Mouse (Mus musculus) brown adipose tissue, adult 24 weeks (tissue): ENCODE data around the gene Gm2174. TPM values are rescaled to one million over a fixed set of nuclear protein-coding genes. Genes with fewer than 3 reads are reported as not detected.

Source experiments
- H3K27ac ChIP-seq: fragments of 200-500 bp; replicated peaks from 2 replicates; pipeline ENCODE4 v1.5.1; 2012; ENCODE audit warnings: low read depth, mild to moderate bottlenecking, low read length
- H3K4me1 ChIP-seq: fragments of 200-500 bp; 2 replicates; pipeline ENCODE4 v1.6.1; 2012; ENCODE audit warnings: low read length, mixed read lengths; ENCODE audit not compliant: control insufficient read depth, insufficient read depth, insufficient read length
- H3K4me3 ChIP-seq: fragments of 200-500 bp; 2 replicates; pipeline ENCODE4 v1.5.1; 2012; ENCODE audit warnings: low read depth, mild to moderate bottlenecking, low read length, moderate library complexity; ENCODE audit not compliant: insufficient read depth
- polyA plus RNA-seq: library from polyadenylated mRNA; stranded (reverse); fragments of >200 nt; gene quantifications from 2 replicates; pipeline ENCODE4 v1.2.4, GENCODE M21; 2012; ENCODE audit not compliant: missing spikeins, insufficient read depth, insufficient read length

Gm2174 gene
- polyA plus RNA-seq, 1 experiment = not detected

DNA sequence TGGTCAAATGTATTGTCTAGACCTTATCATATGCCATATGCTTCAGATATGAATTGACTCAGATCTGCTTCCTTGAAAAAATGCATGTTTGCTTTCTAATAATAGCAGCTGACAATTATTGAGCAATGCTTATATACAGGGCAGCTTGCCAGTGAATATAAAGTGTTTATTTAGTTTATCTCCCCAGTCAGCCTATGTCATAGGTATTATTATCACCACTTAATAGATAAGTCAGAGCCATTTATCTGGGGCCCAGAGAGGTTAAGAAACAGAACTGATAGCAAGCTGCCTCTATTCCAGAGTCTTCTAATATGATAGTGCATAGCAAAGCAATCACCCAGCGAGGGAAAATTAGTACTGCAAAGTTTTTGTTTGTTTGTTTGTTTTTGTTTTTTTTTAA lies 17.1 kb downstream of the Gm2174 start:
- Histone ChIP-seq H3K27ac (no peak overlapping the region), H3K4me3 (no peak overlapping the region), H3K4me1 (peaks cover 6% of the 10 kb centered on the region)

DNA sequence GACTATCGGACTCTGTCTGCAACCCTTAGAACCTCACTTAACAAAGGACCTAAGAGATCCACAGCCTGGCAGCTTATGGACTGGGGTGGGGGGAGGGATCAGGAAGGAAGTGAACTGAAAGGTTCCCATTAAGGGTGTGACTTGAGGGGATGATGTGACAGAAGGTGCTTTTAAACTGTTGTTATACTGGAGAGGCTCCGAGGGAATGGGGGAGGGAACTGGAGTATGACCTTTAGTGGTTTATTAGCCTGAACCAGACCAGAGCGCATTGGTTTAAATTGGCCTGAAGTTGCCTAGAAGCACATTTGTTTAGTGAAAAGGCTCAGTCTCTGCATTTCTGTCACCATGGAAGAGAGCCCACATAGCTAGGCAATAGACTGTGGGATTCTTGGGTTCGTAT lies 19.9 kb downstream of the Gm2174 start:
- no peak overlapping the region for H3K4me3 ChIP-seq
- peaks cover 4% of the 10 kb centered on the region for H3K4me1 ChIP-seq
- H3K27ac ChIP-seq = no peak overlapping the region

DNA sequence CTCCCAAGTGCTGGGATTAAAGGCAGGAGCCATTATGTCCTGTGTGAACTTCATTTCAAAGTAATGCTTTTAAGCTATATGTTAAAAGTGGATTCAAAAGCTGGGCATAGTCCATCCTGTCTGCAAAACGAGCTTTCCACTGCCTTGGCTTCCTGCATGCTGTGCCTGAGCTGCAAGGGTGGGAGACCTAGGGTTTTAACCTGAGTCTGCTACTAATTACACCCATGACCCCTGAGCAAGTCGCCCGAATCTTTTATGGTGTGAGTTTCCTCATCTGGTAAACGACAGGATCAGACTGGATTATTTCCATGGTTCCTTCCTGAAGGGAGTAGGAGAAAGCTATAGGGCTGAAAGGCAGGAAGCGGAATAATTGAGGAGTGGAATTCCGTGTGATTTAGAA lies 20.7 kb downstream of the Gm2174 start:
- Histone ChIP-seq H3K4me3 (no peak overlapping the region), H3K4me1 (no peaks in the 10 kb centered on the region; the same call in 1 of the 2 replicates), H3K27ac (no peak overlapping the region; the same call in 1 of the 2 replicates)

DNA sequence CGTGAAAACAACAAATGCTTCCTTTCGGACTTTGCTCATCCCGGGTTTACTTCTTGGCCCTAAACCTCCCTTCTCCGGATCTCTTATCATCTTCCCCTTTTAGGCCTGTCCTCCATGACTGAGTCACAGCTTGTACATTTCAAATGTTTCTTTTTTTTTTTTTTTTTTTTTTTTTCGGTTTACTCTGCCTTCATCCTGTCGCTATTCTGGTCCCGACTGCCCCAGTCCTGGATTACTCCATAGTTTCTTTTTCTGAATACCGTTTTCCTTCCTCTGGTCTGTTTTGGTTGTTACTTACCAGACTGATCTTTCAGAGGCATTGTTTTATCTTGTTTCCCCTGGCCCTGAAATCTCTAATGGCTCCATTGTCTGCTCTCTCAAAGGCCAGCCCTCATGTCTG lies 26.3 kb downstream of the Gm2174 start:
- Histone ChIP-seq H3K27ac (peak overlapping the region; percentile 46), H3K4me1 (0 out of 2 replicates have a peak, but pooled peaks cover 4% of the 10 kb centered on the region), H3K4me3 (no peak overlapping the region)

DNA sequence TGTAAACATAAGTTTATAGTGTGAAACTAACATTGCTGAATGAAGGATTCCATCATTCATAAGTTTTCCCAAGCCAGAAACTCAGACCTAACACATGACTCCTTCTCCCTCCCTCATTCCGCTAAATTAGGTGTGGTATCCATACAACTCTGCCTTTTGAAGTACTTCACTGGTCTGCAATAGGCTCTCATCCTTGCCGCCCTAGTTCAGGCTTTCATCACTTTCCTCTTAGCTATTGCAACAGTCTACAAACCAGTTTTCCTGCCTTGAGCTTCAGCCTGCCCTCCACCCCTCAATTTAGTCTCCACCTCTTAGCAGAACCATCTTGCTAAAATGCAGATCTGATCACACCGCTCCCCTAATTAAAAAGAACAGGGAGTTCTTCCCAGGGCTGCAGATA lies 29.8 kb downstream of the Gm2174 start:
- Histone ChIP-seq H3K4me3 (no peak overlapping the region), H3K27ac (no peak overlapping the region), H3K4me1 (0 out of 2 replicates have a peak, but pooled peaks cover 4% of the 10 kb centered on the region)

DNA sequence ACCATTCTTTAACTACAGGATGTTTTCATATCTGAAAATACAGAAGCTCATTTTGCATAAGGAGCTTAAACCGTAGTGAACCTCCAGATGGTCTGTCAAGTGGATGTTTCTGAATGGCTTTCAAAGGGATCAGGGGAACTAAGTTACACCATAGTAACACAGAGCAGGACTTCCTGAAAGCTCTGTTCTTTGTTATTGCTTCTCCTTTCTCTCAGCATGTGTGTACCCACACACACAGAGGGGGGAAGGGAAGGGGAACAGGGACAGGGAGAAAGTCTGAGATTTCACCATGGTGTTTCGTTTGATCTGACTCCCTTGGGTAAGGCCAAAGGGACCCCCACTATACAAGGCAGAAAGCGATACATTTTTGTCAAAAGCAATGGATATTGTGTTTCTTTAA lies 34.1 kb downstream of the Gm2174 start:
- Histone ChIP-seq H3K27ac (no peak overlapping the region), H3K4me3 (no peak overlapping the region), H3K4me1 (0 out of 2 replicates have a peak, but pooled peaks cover 2% of the 10 kb centered on the region)

DNA sequence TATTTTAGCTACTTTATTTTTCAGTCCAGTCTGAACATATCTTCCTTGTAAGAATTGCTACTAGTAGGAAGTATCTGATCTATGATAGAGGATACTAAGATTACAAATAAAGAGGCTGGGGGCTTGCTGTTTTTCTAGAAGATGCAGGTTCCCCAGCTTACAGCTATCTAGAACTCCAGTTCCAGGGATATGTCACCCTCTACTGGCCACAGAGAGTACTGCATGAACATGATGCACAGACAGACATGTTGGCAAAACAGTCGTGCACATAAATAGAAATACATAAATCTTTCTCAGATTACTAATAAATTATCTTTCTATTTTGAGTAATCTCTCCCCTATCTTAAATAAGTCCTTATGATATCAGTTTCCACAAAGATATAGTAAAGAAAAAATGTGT lies 42.0 kb downstream of the Gm2174 start:
- H3K27ac ChIP-seq = no peak overlapping the region

DNA sequence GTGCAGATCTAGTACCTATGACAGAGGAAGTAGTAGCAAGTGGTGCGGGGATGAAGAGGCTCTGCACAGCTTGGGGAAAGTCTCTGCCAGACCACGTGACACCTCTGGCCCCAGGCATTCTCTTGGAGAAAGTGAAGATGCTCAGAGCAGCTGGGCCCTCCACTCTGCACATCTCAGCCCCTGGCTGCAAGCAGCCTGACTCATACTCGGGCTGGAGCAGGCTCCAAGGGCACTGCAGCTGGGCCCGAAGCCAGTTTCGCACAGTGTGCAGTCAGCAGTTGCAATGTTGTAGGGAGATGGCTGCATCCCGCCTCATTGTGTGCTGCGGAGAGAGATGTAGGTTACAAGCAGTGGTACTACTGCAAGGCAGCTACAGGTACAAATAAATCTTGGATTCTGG lies 49.5 kb downstream of the Gm2174 start:
- Histone ChIP-seq H3K27ac (no peak overlapping the region), H3K4me1 (no peaks in the 10 kb centered on the region), H3K4me3 (no peak overlapping the region)

More for the DNA sequence above, 42.0 kb downstream of the Gm2174 start:
- no peak overlapping the region for H3K4me3 ChIP-seq
- H3K4me1 ChIP-seq = no peaks in the 10 kb centered on the region

Other genes with a start within 250 kb of the Gm2174 start
- gene Gm773, start 235.1 kb upstream of the Gm2174 start, polyA plus RNA-seq = not detected in 2 replicates
- 2.7 and 2.8 TPM in 2 replicates for gene Zfp449, start 101.6 kb upstream of the Gm2174 start, polyA plus RNA-seq
- gene Smim10l2a, start 73.4 kb upstream of the Gm2174 start, polyA plus RNA-seq = 0.46 TPM in 1 of 2 replicates, not detected in the other
- 4.1 and 7.3 TPM in 2 replicates for gene Ints6l, start 6.9 kb downstream of the Gm2174 start, polyA plus RNA-seq
- not detected in 2 replicates for gene Gm10477, start 76.8 kb downstream of the Gm2174 start, polyA plus RNA-seq
- not detected in 2 replicates for gene Gm648, start 101.6 kb downstream of the Gm2174 start, polyA plus RNA-seq
- gene Mmgt1, start 150.1 kb downstream of the Gm2174 start, polyA plus RNA-seq = 40.7 and 48.3 TPM in 2 replicates
- gene Slc9a6, start 161.8 kb downstream of the Gm2174 start, polyA plus RNA-seq = 15.4 and 18.2 TPM in 2 replicates